Mouse (Mus musculus) heart, postnatal 0 days (tissue): Measurements from ENCODE around the gene Dpm3.

Experiments
- CTCF ChIP-seq: IDR thresholded peaks from 2 replicates; pipeline ENCODE4 v1.5.1; 2016; ENCODE audit warnings: antibody characterized with exemption, control low read depth, low read depth
- EP300 ChIP-seq: IDR thresholded peaks from 2 replicates; pipeline ENCODE4 v1.6.1; 2016; ENCODE audit warnings: antibody characterized with exemption, low read depth

DNA sequence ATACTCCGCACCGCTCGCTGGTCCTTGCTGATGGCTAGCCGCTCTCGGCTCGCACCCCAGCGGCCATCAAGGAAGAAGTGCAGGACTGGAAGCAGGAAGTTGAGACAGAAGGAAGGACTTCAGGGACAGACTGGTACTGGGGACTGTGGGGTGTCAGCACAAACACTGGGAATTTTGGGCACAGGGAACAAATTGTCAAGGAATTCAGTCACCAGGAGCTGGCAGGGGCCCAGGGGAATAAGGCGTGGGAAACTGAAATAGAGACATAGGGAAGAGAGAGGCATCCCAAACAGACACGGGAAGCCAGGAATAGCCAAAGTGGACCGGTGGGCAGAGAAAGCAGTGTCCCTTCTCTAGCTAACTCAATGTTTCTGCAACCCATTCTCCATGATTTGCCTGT is 22.6 kb upstream of the Dpm3 start:
- no peak for TF ChIP-seq CTCF
- TF ChIP-seq EP300 = no peak
